Mouse (Mus musculus): ENCODE results near the gene Pcgf6. TPM values are rescaled to one million over a fixed set of nuclear protein-coding genes. Genes with fewer than 3 reads are reported as not detected.
A peak's percentile ranks its signal among the peaks of the same experiment; 100 is the strongest.

Gene Pcgf6
- polyA plus RNA-seq, 1 experiment from 2014 or later, result 19.5 TPM

DNA sequence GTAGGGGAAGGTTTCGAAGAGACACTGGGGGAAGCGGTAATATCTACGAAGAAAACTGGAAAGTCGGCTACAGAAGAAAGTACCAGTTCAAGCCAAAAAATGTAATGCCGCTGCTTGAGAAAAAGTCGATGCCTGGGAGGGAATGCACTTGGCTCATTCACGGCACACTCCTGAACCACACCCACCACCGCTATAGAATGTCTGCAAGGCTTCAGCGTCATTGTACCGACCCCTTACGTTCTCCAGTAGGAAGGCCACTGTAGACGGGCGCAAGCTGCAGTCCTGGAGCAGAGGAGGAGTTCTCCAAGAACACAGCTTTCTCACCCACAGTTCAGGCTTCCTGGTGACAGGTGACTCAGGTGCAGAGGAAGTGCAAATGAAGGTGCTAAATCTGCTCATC is 27.2 kb downstream of the Pcgf6 start:
- H3K4me3 ChIP-seq (replicated peaks), result no peak overlapping the region
- WGBS, result 82% methylated on average over 13 of the region's 13 CpGs
- H3K36me3 ChIP-seq, result no peaks in the 10 kb centered on the region
- H3K4me1 ChIP-seq (replicated peaks), result no peaks in the 10 kb centered on the region
- H3K9ac ChIP-seq, result no peak overlapping the region
- ATAC-seq, result no peak
- no peaks in the 10 kb centered on the region for H3K9me3 ChIP-seq
- H3K27ac ChIP-seq, result no peak overlapping the region
- H3K27me3 ChIP-seq (replicated peaks), result no peaks in the 10 kb centered on the region
- no peak overlapping the region for H3K4me2 ChIP-seq (replicated peaks)

DNA sequence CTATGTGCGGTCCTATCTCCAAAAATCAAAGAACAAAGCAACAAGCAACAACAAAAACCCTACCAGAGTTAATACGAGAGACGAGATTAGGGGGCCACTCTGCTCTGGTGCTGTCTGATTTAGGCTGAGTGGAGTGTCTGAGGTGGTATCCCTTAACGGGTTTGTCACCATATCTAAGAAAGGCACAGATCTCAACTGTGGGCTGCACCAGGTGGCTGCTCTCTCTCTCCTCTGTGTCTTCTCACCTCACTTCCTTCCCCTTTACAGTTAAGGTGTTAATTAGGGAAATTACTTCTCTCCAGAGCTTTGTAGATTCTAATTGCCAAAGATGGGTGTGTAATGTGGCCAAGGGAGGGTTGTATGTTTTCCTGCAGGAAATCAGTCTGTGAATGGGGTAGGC is 28.0 kb downstream of the Pcgf6 start:
- H3K27ac ChIP-seq, result no peak overlapping the region
- H3K4me3 ChIP-seq (replicated peaks), result no peak overlapping the region
- no peaks in the 10 kb centered on the region for H3K36me3 ChIP-seq
- H3K9ac ChIP-seq, result no peak overlapping the region
- peaks cover 6% of the 10 kb centered on the region for H3K27me3 ChIP-seq (replicated peaks)
- whole genome bisulfite sequencing, result 83% methylated on average over 4 of the region's 4 CpGs
- H3K4me1 ChIP-seq (replicated peaks), result no peaks in the 10 kb centered on the region
- ATAC-seq, result no peak
- H3K4me2 ChIP-seq (replicated peaks), result no peak overlapping the region
- H3K9me3 ChIP-seq, result no peaks in the 10 kb centered on the region

GRCm38 (mm10) chr19:47019326-47019725 is 31.4 kb downstream of the Pcgf6 start:
- no peak overlapping the region for H3K4me3 ChIP-seq (replicated peaks)

DNA sequence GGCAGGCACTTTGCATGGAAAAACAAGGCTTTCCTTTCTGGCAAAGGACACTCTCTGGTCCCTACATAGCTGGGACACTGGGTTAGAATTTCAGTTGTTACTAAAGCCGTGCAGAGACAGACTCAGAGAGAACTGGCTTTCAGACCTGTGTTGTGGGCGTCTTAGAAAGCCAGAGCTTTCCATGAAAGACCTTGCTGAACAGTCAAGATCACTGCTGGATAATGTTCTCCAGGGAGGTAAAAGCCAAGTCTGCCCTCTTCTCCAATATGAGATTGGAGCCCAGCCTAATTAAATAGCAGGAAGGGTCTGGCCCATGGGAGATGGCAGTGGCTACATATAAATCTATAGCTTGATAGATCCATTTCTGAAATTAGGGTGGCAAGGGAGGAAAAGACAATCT is 32.4 kb downstream of the Pcgf6 start:
- ATAC-seq, result no peak
- peaks cover 16% of the 10 kb centered on the region for H3K4me1 ChIP-seq (replicated peaks)
- WGBS, result 48% methylated on average over 2 of the region's 2 CpGs
- no peak overlapping the region for H3K4me2 ChIP-seq (replicated peaks)
- peaks cover 41% of the 10 kb centered on the region for H3K27me3 ChIP-seq (replicated peaks)
- no peaks in the 10 kb centered on the region for H3K9me3 ChIP-seq
- no peaks in the 10 kb centered on the region for H3K36me3 ChIP-seq
- no peak overlapping the region for H3K4me3 ChIP-seq (replicated peaks)
- no peak overlapping the region for H3K9ac ChIP-seq
- no peak overlapping the region for H3K27ac ChIP-seq

More at GRCm38 (mm10) chr19:47019326-47019725, 31.4 kb downstream of the Pcgf6 start:
- no peak overlapping the region for H3K27ac ChIP-seq
- no peak overlapping the region for H3K9ac ChIP-seq
- H3K9me3 ChIP-seq, result no peaks in the 10 kb centered on the region
- WGBS, result 28% methylated on average over 6 of the region's 6 CpGs
- H3K4me2 ChIP-seq (replicated peaks), result no peak overlapping the region
- no peaks in the 10 kb centered on the region for H3K36me3 ChIP-seq
- peaks cover 14% of the 10 kb centered on the region for H3K4me1 ChIP-seq (replicated peaks)
- ATAC-seq, result no peak
- H3K27me3 ChIP-seq (replicated peaks), result peaks cover 31% of the 10 kb centered on the region

DNA sequence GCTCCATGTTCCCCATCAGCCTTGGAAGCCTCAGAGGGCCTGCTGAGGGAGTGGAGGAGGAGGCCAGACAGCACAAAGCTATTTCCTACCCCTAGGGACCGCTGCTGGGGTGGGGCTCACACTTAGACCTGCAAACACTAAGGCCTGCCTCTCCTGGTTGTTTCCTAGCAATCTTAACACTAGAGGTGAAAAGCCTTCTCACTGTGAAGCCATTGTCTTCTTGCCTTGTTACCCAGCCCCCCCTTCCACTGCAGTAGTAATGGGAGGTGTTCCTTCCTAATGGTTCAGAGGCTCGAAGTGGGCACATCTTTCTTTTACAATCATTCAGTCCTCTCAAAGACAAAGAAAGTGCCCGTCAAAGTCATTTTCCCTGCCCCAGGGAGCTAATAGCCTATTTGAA is 32.9 kb downstream of the Pcgf6 start:
- H3K4me1 ChIP-seq (replicated peaks), result peaks cover 16% of the 10 kb centered on the region
- H3K36me3 ChIP-seq, result no peaks in the 10 kb centered on the region
- H3K27me3 ChIP-seq (replicated peaks), result peaks cover 46% of the 10 kb centered on the region
- ATAC-seq, result no peak
- H3K9ac ChIP-seq, result no peak overlapping the region
- WGBS, result 4% methylated on average over 3 of the region's 3 CpGs
- no peak overlapping the region for H3K27ac ChIP-seq
- no peak overlapping the region for H3K4me3 ChIP-seq (replicated peaks)
- H3K4me2 ChIP-seq (replicated peaks), result no peak overlapping the region
- no peaks in the 10 kb centered on the region for H3K9me3 ChIP-seq

- peaks cover 16% of the 10 kb centered on the region for H3K4me1 ChIP-seq (replicated peaks)
- peak overlapping the region; percentile 37; the same call in 1 of the 2 replicates for H3K4me3 ChIP-seq (replicated peaks)
- H3K9ac ChIP-seq, result no peak overlapping the region
- no peak for ATAC-seq
- H3K27me3 ChIP-seq (replicated peaks), result peaks cover 57% of the 10 kb centered on the region
- H3K27ac ChIP-seq, result no peak overlapping the region
- H3K4me2 ChIP-seq (replicated peaks), result no peak overlapping the region
- H3K9me3 ChIP-seq, result no peaks in the 10 kb centered on the region
- H3K36me3 ChIP-seq, result no peaks in the 10 kb centered on the region
- WGBS, result 0% methylated on average over 15 of the region's 15 CpGs
These were observed 34.2 kb downstream of the Pcgf6 start for GRCm38 (mm10) chr19:47016487-47016886.

GRCm38 (mm10) chr19:47015965-47016364 is 34.7 kb downstream of the Pcgf6 start:
- WGBS, result 4% methylated on average over 9 of the region's 9 CpGs
- H3K27me3 ChIP-seq (replicated peaks), result peaks cover 57% of the 10 kb centered on the region
- peaks cover 16% of the 10 kb centered on the region for H3K4me1 ChIP-seq (replicated peaks)
- no peaks in the 10 kb centered on the region for H3K36me3 ChIP-seq
- no peak for ATAC-seq
- H3K4me3 ChIP-seq (replicated peaks), result peak overlapping the region; percentile 37
- H3K9ac ChIP-seq, result no peak overlapping the region
- H3K4me2 ChIP-seq (replicated peaks), result no peak overlapping the region
- H3K27ac ChIP-seq, result no peak overlapping the region
- no peaks in the 10 kb centered on the region for H3K9me3 ChIP-seq

DNA sequence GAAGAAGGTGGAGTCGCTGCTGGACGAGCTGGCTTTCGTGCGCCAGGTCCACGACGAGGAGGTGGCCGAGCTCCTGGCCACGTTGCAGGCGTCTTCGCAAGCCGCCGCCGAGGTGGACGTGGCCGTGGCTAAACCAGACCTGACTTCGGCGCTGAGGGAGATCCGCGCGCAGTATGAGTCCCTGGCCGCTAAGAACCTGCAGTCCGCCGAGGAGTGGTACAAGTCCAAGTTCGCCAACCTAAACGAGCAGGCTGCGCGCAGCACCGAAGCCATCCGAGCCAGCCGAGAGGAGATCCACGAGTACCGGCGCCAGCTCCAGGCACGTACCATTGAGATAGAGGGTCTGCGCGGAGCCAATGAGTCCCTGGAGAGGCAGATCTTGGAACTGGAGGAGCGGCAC is 35.3 kb downstream of the Pcgf6 start:
- Histone ChIP-seq H3K27ac (peak overlapping the region; percentile 17; the same call in 1 of the 2 replicates), H3K4me3 (replicated peaks) (peak overlapping the region; percentile 37), H3K4me1 (replicated peaks) (peaks cover 16% of the 10 kb centered on the region), H3K4me2 (replicated peaks) (peak overlapping the region; percentile 93), H3K36me3 (no peaks in the 10 kb centered on the region), H3K9me3 (no peaks in the 10 kb centered on the region), H3K9ac (no peak overlapping the region), H3K27me3 (replicated peaks) (peaks cover 57% of the 10 kb centered on the region)
- 2% methylated on average over 37 of the region's 37 CpGs for WGBS
- ATAC-seq, result peak; percentile 24; the same call in 1 of the 2 replicates

- H3K9ac ChIP-seq, result peak within 1 kb of the TSS; percentile 2; the same call in 1 of the 2 replicates
- H3K4me1 ChIP-seq (replicated peaks), result peaks cover 16% of the 10 kb centered on the region
- no peaks in the 10 kb centered on the region for H3K9me3 ChIP-seq
- peak within 1 kb of the TSS; percentile 37 for H3K4me3 ChIP-seq (replicated peaks)
- peaks cover 57% of the 10 kb centered on the region for H3K27me3 ChIP-seq (replicated peaks)
- peak within 1 kb of the TSS; percentile 17; the same call in 1 of the 2 replicates for H3K27ac ChIP-seq
- peak; percentile 92 for ATAC-seq
- under 1% methylated on average over 122 of the region's 124 CpGs for WGBS
- no peaks in the 10 kb centered on the region for H3K36me3 ChIP-seq
- H3K4me2 ChIP-seq (replicated peaks), result peak within 1 kb of the TSS; percentile 93
These were observed 36.0 kb downstream of the Pcgf6 start, which contains the start of the genes Ina and Nt5c2 for GRCm38 (mm10) chr19:47014447-47015381. Ina (plus strand) TSS chr19:47014698. Nt5c2 (minus strand) TSS chr19:47015153.

- H3K9me3 ChIP-seq, result no peaks in the 10 kb centered on the region
- H3K27ac ChIP-seq, result no peak overlapping the region
- H3K4me3 ChIP-seq (replicated peaks), result peak overlapping the region; percentile 37
- no peak overlapping the region for H3K9ac ChIP-seq
- WGBS, result 4% methylated on average over 11 of the region's 11 CpGs
- H3K36me3 ChIP-seq, result no peaks in the 10 kb centered on the region
- H3K4me1 ChIP-seq (replicated peaks), result peaks cover 16% of the 10 kb centered on the region
- peak overlapping the region; percentile 93 for H3K4me2 ChIP-seq (replicated peaks)
- peaks cover 57% of the 10 kb centered on the region for H3K27me3 ChIP-seq (replicated peaks)
- ATAC-seq, result no peak
These were observed 36.6 kb downstream of the Pcgf6 start for GRCm38 (mm10) chr19:47014159-47014446.

- 12% methylated on average over 20 of the region's 20 CpGs for WGBS
- H3K9ac ChIP-seq, result no peak overlapping the region
- H3K4me2 ChIP-seq (replicated peaks), result peak overlapping the region; percentile 93
- no peak overlapping the region for H3K4me3 ChIP-seq (replicated peaks)
- ATAC-seq, result no peak
- no peak overlapping the region for H3K27ac ChIP-seq
- no peaks in the 10 kb centered on the region for H3K9me3 ChIP-seq
- peaks cover 57% of the 10 kb centered on the region for H3K27me3 ChIP-seq (replicated peaks)
- no peaks in the 10 kb centered on the region for H3K36me3 ChIP-seq
- peaks cover 16% of the 10 kb centered on the region for H3K4me1 ChIP-seq (replicated peaks)
These were observed 37.2 kb downstream of the Pcgf6 start for GRCm38 (mm10) chr19:47013340-47014158.

- H3K9me3 ChIP-seq, result no peaks in the 10 kb centered on the region
- no peak overlapping the region for H3K9ac ChIP-seq
- no peak overlapping the region for H3K4me2 ChIP-seq (replicated peaks)
- H3K4me3 ChIP-seq (replicated peaks), result no peak overlapping the region
- peaks cover 16% of the 10 kb centered on the region for H3K4me1 ChIP-seq (replicated peaks)
- ATAC-seq, result no peak
- 87% methylated on average over 15 of the region's 15 CpGs for WGBS
- H3K27ac ChIP-seq, result no peak overlapping the region
- H3K27me3 ChIP-seq (replicated peaks), result peaks cover 50% of the 10 kb centered on the region
- no peaks in the 10 kb centered on the region for H3K36me3 ChIP-seq
These were observed 38.1 kb downstream of the Pcgf6 start for GRCm38 (mm10) chr19:47012521-47013130.
